Mouse (Mus musculus) hindbrain, embryonic 11.5 days (tissue): ENCODE data around the gene Rxra. TPM values are rescaled to one million over a fixed set of nuclear protein-coding genes. Genes with fewer than 3 reads are reported as not detected.

Experiments used
- ATAC-seq: fragments of 200-750 bp; cut with Nextera tagmentation; 2 replicates; pipeline ENCODE4 v1.8.0; 2017; ENCODE audit warnings: mild to moderate bottlenecking, moderate TSS enrichment, moderate library complexity; ENCODE audit not compliant: low FRiP score
- DNase-seq: peaks from one replicate; pipeline ENCODE4 v3.0.0-alpha.2; 2015; ENCODE audit warnings: low spot score
- H3K27ac ChIP-seq: fragments of 300-500 bp; sonication (generic); 2 replicates; pipeline ENCODE4 v1.5.1; 2014; ENCODE audit warnings: mild to moderate bottlenecking, low read depth, low read length
- H3K27me3 ChIP-seq: fragments of 300-500 bp; sonication (generic); 2 replicates; pipeline ENCODE4 v1.6.1; 2014; ENCODE audit warnings: mild to moderate bottlenecking, low read length, moderate library complexity, mixed read lengths; ENCODE audit not compliant: control insufficient read depth, insufficient read depth
- H3K36me3 ChIP-seq: fragments of 300-500 bp; sonication (generic); 2 replicates; pipeline ENCODE4 v1.6.1; 2014; ENCODE audit warnings: mild to moderate bottlenecking, low read length, moderate library complexity, mixed read lengths; ENCODE audit not compliant: control insufficient read depth, insufficient read depth
- H3K4me1 ChIP-seq: fragments of 300-500 bp; sonication (generic); replicated peaks from 2 replicates; pipeline ENCODE4 v1.6.1; 2014; ENCODE audit warnings: low read length, mixed read lengths; ENCODE audit not compliant: control insufficient read depth, insufficient read depth
- H3K4me2 ChIP-seq: fragments of 300-500 bp; sonication (generic); replicated peaks from 2 replicates; pipeline ENCODE4 v1.6.1; 2014; ENCODE audit warnings: mild to moderate bottlenecking, low read depth, low read length
- H3K4me3 ChIP-seq: fragments of 300-500 bp; sonication (generic); 2 replicates; pipeline ENCODE4 v1.5.1; 2014; ENCODE audit warnings: low read depth, low read length
- H3K9ac ChIP-seq: fragments of 300-500 bp; sonication (generic); 2 replicates; pipeline ENCODE4 v1.6.1; 2014; ENCODE audit warnings: low read depth, low read length
- H3K9me3 ChIP-seq: fragments of 300-500 bp; sonication (generic); 2 replicates; pipeline ENCODE4 v1.6.1; 2016; ENCODE audit warnings: low read length; ENCODE audit not compliant: control insufficient read depth
- WGBS: fragments of 180-500 bp; shearing (Covaris S2); extraction: QIAGEN DNeasy Blood & Tissue Kit; methylation state at CpG from one replicate; pipeline ENCODE4 v1.1.7; 2014; 5-methylcytosine and 5-hydroxymethylcytosine counted together
- polyA plus RNA-seq: library from polyadenylated mRNA; unstranded; fragments of >200 nt; fragmentation: Nextera tagmentation; extraction: Ambion mirVana; gene quantifications from 2 replicates; pipeline ENCODE4 v1.2.1, GENCODE M21; 2014

Gene Rxra
- polyA plus RNA-seq, 1 experiment from 2014 or later = 6.5 TPM

GRCm38 (mm10) chr2:27799018-27799417, 122.8 kb downstream of the Rxra start:
- H3K4me2 ChIP-seq = no peak overlapping the region
- H3K36me3 ChIP-seq = no peaks in the 10 kb centered on the region
- no peak for ATAC-seq
- H3K9me3 ChIP-seq = no peaks in the 10 kb centered on the region
- DNase-seq = no peak
- no peak overlapping the region for H3K4me3 ChIP-seq
- 79% methylated on average over 4 of the region's 4 CpGs for WGBS
- H3K27ac ChIP-seq = no peak overlapping the region
- H3K27me3 ChIP-seq = no peaks in the 10 kb centered on the region
- H3K9ac ChIP-seq = no peak overlapping the region
- H3K4me1 ChIP-seq = no peaks in the 10 kb centered on the region

- Histone ChIP-seq H3K9me3 (no peaks in the 10 kb centered on the region), H3K36me3 (no peaks in the 10 kb centered on the region), H3K4me3 (no peak overlapping the region), H3K4me2 (no peak overlapping the region), H3K27me3 (no peaks in the 10 kb centered on the region), H3K4me1 (no peaks in the 10 kb centered on the region), H3K27ac (no peak overlapping the region), H3K9ac (no peak overlapping the region)
- 75% methylated on average over 2 of the region's 2 CpGs for WGBS
- no peak for DNase-seq
- no peak for ATAC-seq
Observed at GRCm38 (mm10) chr2:27801041-27801440, 124.8 kb downstream of the Rxra start.

GRCm38 (mm10) chr2:27802493-27802892, 126.3 kb downstream of the Rxra start:
- no peaks in the 10 kb centered on the region for H3K36me3 ChIP-seq
- peak; percentile 25 for DNase-seq

GRCm38 (mm10) chr2:27806691-27807090, 130.5 kb downstream of the Rxra start:
- Histone ChIP-seq H3K27me3 (no peaks in the 10 kb centered on the region), H3K4me2 (no peak overlapping the region), H3K36me3 (no peaks in the 10 kb centered on the region), H3K4me3 (no peak overlapping the region), H3K9me3 (no peaks in the 10 kb centered on the region), H3K9ac (no peak overlapping the region), H3K4me1 (no peaks in the 10 kb centered on the region), H3K27ac (no peak overlapping the region)
- 91% methylated on average over 7 of the region's 7 CpGs for WGBS
- no peak for DNase-seq
- ATAC-seq = no peak

More at GRCm38 (mm10) chr2:27802493-27802892, 126.3 kb downstream of the Rxra start:
- ATAC-seq = no peak; the same call in 1 of the 2 replicates
- H3K4me1 ChIP-seq = no peaks in the 10 kb centered on the region
- H3K27ac ChIP-seq = no peak overlapping the region
- no peaks in the 10 kb centered on the region for H3K9me3 ChIP-seq
- H3K4me3 ChIP-seq = no peak overlapping the region
- H3K4me2 ChIP-seq = no peak overlapping the region
- WGBS = 37% methylated on average over 9 of the region's 9 CpGs
- H3K27me3 ChIP-seq = no peaks in the 10 kb centered on the region
- H3K9ac ChIP-seq = no peak overlapping the region

GRCm38 (mm10) chr2:27807684-27808083, 131.4 kb downstream of the Rxra start:
- Histone ChIP-seq H3K9me3 (no peaks in the 10 kb centered on the region), H3K9ac (no peak overlapping the region), H3K36me3 (no peaks in the 10 kb centered on the region), H3K27ac (no peak overlapping the region), H3K4me3 (no peak overlapping the region), H3K4me1 (no peaks in the 10 kb centered on the region), H3K27me3 (no peaks in the 10 kb centered on the region), H3K4me2 (no peak overlapping the region)
- DNase-seq (no peak), ATAC-seq (no peak)
- WGBS = 74% methylated on average over 3 of the region's 3 CpGs

GRCm38 (mm10) chr2:27809897-27810296, 133.7 kb downstream of the Rxra start:
- Histone ChIP-seq H3K9me3 (no peaks in the 10 kb centered on the region), H3K36me3 (no peaks in the 10 kb centered on the region), H3K9ac (no peak overlapping the region), H3K27me3 (no peaks in the 10 kb centered on the region), H3K27ac (no peak overlapping the region), H3K4me1 (no peaks in the 10 kb centered on the region), H3K4me3 (no peak overlapping the region), H3K4me2 (no peak overlapping the region)
- ATAC-seq = no peak
- WGBS = 93% methylated on average over 4 of the region's 4 CpGs
- DNase-seq = no peak

Other genes starting within 250 kb of the Rxra start
- gene Vav2, start 249.4 kb upstream of the Rxra start, polyA plus RNA-seq = 12.9 and 14.9 TPM in 2 replicates
- gene Brd3os, start 234.1 kb upstream of the Rxra start, polyA plus RNA-seq = 15.0 and 17.3 TPM in 2 replicates
- 160 and 161 TPM in 2 replicates for gene Brd3, start 168.8 kb upstream of the Rxra start, polyA plus RNA-seq
- gene Wdr5, start 161.3 kb upstream of the Rxra start, polyA plus RNA-seq = 58.6 and 62.5 TPM in 2 replicates
- 21.4 and 29.0 TPM in 2 replicates for gene Col5a1, start 210.0 kb downstream of the Rxra start, polyA plus RNA-seq